Mouse (Mus musculus) thymus, adult 2 months (tissue): Measurements from ENCODE around the gene Kalrn.

Source experiments
- CTCF ChIP-seq: fragments of 200-500 bp; IDR thresholded peaks from 2 replicates; pipeline ENCODE4 v1.5.1; 2012; ENCODE audit warnings: mild to moderate bottlenecking, control low read depth, low read length, moderate library complexity, borderline replicate concordance; ENCODE audit not compliant: control insufficient read depth, poor library complexity, insufficient read depth; ENCODE audit errors: extremely low read depth
- POLR2A ChIP-seq: fragments of 200-500 bp; IDR thresholded peaks from 2 replicates; pipeline ENCODE4 v1.6.1; 2012; ENCODE audit warnings: mild to moderate bottlenecking, low read length, control low read depth, moderate library complexity; ENCODE audit not compliant: control insufficient read depth, poor library complexity, insufficient read depth; ENCODE audit errors: extremely low read depth

- TF ChIP-seq POLR2A, result no peak
- TF ChIP-seq CTCF, result no peak
Observed at GRCm38 (mm10) chr16:34573856-34574491, 642 bp upstream of the Kalrn start.
